Mouse (Mus musculus): Measurements from ENCODE around the gene Meis1. TPM values are rescaled to one million over a fixed set of nuclear protein-coding genes. Genes with fewer than 3 reads are reported as not detected.

Meis1 gene
- polyA plus RNA-seq, 1 experiment from 2014 or later = 34.6 TPM

DNA sequence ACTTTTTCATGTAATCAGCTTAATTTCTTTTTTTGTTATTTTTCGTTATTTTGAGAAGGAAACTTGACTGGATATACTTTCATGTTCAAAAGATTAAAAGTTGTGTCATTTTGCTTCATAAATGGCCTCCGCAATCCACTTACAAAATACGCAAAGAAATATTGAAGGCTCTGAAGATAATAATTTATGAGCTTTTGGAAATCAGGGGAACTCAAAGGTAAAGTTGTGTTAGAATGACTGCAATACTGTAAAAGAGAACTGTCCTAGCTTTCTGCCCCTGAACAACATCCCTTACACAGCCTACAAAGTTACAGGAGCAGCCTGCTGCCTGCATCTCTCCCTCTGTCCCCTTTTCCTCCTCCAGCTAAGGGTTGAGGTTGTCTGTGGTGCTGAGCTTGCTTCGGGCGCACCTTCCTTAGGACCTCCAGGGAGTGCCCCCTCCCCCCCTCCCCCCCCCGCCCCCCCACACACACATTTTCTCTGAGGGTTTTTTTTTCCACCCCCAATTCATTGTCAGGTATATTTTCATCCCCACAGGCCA is 149.3 kb downstream of the Meis1 start:
- no peak for ATAC-seq
- Histone ChIP-seq H3K36me3 (ENCODE audit: control insufficient read depth, insufficient read depth, low read length) (no peaks in the 10 kb centered on the region), H3K9me3 (replicated peaks; ENCODE audit: control insufficient read depth, low read length, poor library complexity, severe bottlenecking) (no peaks in the 10 kb centered on the region), H3K4me2 (ENCODE audit: low read length) (no peak overlapping the region), H3K27ac (ENCODE audit: low read length) (no peak overlapping the region), H3K9ac (ENCODE audit: low read depth, low read length) (no peak overlapping the region), H3K4me3 (ENCODE audit: low read depth, low read length) (no peak overlapping the region), H3K4me1 (ENCODE audit: control insufficient read depth, insufficient read depth, low read length) (peaks cover 9% of the 10 kb centered on the region), H3K27me3 (ENCODE audit: control insufficient read depth, insufficient read depth, low read depth, low read length) (no peaks in the 10 kb centered on the region; the same call in 1 of the 2 replicates)
- WGBS = 23% methylated on average over 6 of the region's 6 CpGs

DNA sequence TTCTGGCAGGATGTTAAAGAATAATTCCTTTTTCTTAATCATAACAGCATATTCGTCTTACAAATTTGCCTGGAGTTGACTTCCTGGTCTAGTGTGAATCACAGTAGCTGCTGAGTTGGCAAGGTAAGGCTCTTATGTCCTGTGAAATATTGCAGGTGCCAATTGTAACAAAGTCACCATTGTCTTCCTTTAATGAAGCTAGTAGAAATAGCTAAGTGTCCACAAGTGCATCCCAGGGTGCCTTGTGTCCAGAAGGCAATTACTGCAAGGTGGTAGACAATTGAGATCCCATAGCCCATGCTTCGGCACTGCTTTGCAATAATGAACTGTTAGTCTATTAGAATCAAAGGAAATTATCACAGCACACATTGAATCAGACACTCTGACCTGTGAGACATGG is 151.1 kb downstream of the Meis1 start:
- Histone ChIP-seq H3K9ac (ENCODE audit: low read depth, low read length) (no peak overlapping the region), H3K27ac (ENCODE audit: low read length) (no peak overlapping the region), H3K36me3 (ENCODE audit: control insufficient read depth, insufficient read depth, low read length) (no peaks in the 10 kb centered on the region), H3K4me1 (ENCODE audit: control insufficient read depth, insufficient read depth, low read length) (peaks cover 9% of the 10 kb centered on the region), H3K4me2 (ENCODE audit: low read length) (no peak overlapping the region), H3K4me3 (ENCODE audit: low read depth, low read length) (no peak overlapping the region), H3K27me3 (ENCODE audit: control insufficient read depth, insufficient read depth, low read depth, low read length) (no peaks in the 10 kb centered on the region; the same call in 1 of the 2 replicates), H3K9me3 (replicated peaks; ENCODE audit: control insufficient read depth, low read length, poor library complexity, severe bottlenecking) (no peaks in the 10 kb centered on the region)
- no peak for ATAC-seq
- WGBS = 68% methylated on average over 2 of the region's 2 CpGs

DNA sequence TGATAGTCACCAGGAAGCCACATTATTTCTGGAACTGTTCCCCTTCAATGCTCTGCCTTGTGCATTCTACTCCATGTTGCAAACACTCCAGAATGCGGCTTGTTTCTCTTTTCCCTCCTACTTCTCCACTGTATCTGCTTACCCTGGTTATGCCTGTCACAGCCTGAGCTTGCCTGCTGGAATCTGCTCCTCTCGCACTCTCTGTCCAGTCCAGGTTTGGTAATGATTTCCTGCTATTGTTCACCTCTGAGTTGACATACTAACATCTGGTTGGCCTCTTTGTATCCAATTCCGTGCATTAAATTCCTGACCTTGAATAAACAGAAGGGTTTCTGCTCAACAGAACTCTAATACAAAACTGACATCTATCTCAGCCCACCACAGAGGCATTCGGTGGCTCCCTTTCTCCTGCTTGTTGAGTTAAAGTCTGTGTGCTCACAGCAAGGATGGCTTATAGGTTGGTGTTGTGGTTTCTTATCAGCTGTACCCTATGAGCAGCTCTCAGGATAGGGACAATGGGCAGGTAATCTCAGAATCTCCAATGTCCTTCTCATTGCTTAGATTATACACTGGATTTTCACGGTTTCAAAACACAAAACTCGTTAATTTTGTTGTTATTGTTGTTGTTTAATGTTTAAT is 152.5 kb downstream of the Meis1 start:
- WGBS = 68% methylated on average over 6 of the region's 6 CpGs
- H3K9ac ChIP-seq (ENCODE audit: low read depth, low read length) = no peak overlapping the region
- ATAC-seq = no peak

DNA sequence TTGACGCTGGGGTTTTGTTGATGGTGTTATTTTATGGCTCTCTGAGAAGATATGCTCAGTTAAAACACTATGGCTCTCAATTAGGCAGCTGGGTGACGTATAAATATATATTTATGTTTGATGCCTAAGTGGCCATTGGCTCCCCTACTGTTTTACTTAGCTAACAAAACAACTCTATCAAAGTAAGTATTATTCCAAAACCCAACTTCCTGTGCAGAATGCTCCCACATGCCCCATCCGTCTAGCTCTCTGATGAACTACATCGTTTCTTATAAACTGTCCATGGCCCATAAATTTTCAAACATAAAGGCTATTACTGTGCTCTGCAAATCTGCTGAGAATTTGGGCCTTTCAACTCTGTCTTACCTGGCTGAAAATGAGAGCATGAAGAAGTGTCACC is 168.0 kb downstream of the Meis1 start:
- Histone ChIP-seq H3K27me3 (ENCODE audit: control insufficient read depth, insufficient read depth, low read depth, low read length) (no peaks in the 10 kb centered on the region), H3K4me2 (ENCODE audit: low read length) (no peak overlapping the region), H3K9ac (ENCODE audit: low read depth, low read length) (no peak overlapping the region), H3K4me1 (ENCODE audit: control insufficient read depth, insufficient read depth, low read length) (no peaks in the 10 kb centered on the region), H3K9me3 (replicated peaks; ENCODE audit: control insufficient read depth, low read length, poor library complexity, severe bottlenecking) (no peaks in the 10 kb centered on the region), H3K4me3 (ENCODE audit: low read depth, low read length) (no peak overlapping the region), H3K27ac (ENCODE audit: low read length) (no peak overlapping the region), H3K36me3 (ENCODE audit: control insufficient read depth, insufficient read depth, low read length) (no peaks in the 10 kb centered on the region)
- no peak for ATAC-seq
- WGBS = 92% methylated on average over 4 of the region's 4 CpGs

More for the DNA sequence above, 152.5 kb downstream of the Meis1 start:
- Histone ChIP-seq H3K36me3 (ENCODE audit: control insufficient read depth, insufficient read depth, low read length) (no peaks in the 10 kb centered on the region), H3K27me3 (ENCODE audit: control insufficient read depth, insufficient read depth, low read depth, low read length) (no peaks in the 10 kb centered on the region; the same call in 1 of the 2 replicates), H3K4me1 (ENCODE audit: control insufficient read depth, insufficient read depth, low read length) (peaks cover 4% of the 10 kb centered on the region), H3K9me3 (replicated peaks; ENCODE audit: control insufficient read depth, low read length, poor library complexity, severe bottlenecking) (no peaks in the 10 kb centered on the region), H3K4me2 (ENCODE audit: low read length) (no peak overlapping the region), H3K4me3 (ENCODE audit: low read depth, low read length) (no peak overlapping the region), H3K27ac (ENCODE audit: low read length) (no peak overlapping the region)

DNA sequence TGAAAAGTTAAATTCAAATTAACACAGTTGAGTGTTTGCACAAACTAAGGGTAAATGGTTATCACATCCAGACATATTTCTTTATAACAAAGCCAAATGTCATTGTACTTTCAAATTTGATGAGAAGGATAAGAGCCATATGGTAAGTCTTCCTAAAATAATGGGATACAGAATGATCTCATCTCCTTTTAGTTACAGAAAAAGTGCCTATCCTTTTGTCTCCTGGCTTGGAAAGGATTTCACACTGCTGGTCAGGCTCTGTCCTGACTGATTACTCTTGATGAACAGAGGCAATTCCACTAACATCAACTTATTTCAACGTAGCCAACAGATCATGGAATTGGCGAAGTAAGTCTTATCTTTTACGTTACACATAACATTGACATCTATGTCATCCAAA is 171.1 kb downstream of the Meis1 start:
- H3K9me3 ChIP-seq (replicated peaks; ENCODE audit: control insufficient read depth, low read length, poor library complexity, severe bottlenecking) = no peaks in the 10 kb centered on the region
- no peak for ATAC-seq
- 60% methylated on average over 3 of the region's 3 CpGs for WGBS
- no peaks in the 10 kb centered on the region for H3K4me1 ChIP-seq (ENCODE audit: control insufficient read depth, insufficient read depth, low read length)
- H3K4me3 ChIP-seq (ENCODE audit: low read depth, low read length) = no peak overlapping the region
- H3K27me3 ChIP-seq (ENCODE audit: control insufficient read depth, insufficient read depth, low read depth, low read length) = no peaks in the 10 kb centered on the region
- H3K36me3 ChIP-seq (ENCODE audit: control insufficient read depth, insufficient read depth, low read length) = no peaks in the 10 kb centered on the region
- no peak overlapping the region for H3K9ac ChIP-seq (ENCODE audit: low read depth, low read length)
- H3K27ac ChIP-seq (ENCODE audit: low read length) = no peak overlapping the region
- H3K4me2 ChIP-seq (ENCODE audit: low read length) = no peak overlapping the region

DNA sequence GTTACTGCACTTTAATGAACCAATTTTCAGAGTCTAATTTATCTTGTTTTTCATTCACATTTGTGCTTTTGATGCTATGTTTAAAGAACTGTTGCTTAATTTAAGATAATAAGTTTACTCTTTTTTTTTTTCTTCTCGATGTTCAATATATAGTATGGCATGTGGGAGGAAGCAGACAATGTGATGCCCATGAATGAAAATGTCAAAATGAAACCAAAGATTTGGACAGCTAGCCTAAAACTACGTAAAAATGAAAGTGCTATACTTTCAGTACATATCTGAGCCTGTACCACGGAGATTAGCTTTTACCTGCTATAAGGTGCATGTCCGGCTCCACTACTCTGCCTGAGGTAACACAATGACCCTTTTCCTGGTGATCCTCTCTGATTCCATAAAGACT is 172.3 kb downstream of the Meis1 start:
- 94% methylated on average over 4 of the region's 4 CpGs for WGBS
- H3K4me2 ChIP-seq (ENCODE audit: low read length) = no peak overlapping the region
- ATAC-seq = no peak
- H3K4me3 ChIP-seq (ENCODE audit: low read depth, low read length) = no peak overlapping the region
- no peak overlapping the region for H3K9ac ChIP-seq (ENCODE audit: low read depth, low read length)
- H3K4me1 ChIP-seq (ENCODE audit: control insufficient read depth, insufficient read depth, low read length) = no peaks in the 10 kb centered on the region
- no peaks in the 10 kb centered on the region for H3K36me3 ChIP-seq (ENCODE audit: control insufficient read depth, insufficient read depth, low read length)
- H3K27me3 ChIP-seq (ENCODE audit: control insufficient read depth, insufficient read depth, low read depth, low read length) = no peaks in the 10 kb centered on the region
- H3K9me3 ChIP-seq (replicated peaks; ENCODE audit: control insufficient read depth, low read length, poor library complexity, severe bottlenecking) = no peaks in the 10 kb centered on the region
- H3K27ac ChIP-seq (ENCODE audit: low read length) = no peak overlapping the region

DNA sequence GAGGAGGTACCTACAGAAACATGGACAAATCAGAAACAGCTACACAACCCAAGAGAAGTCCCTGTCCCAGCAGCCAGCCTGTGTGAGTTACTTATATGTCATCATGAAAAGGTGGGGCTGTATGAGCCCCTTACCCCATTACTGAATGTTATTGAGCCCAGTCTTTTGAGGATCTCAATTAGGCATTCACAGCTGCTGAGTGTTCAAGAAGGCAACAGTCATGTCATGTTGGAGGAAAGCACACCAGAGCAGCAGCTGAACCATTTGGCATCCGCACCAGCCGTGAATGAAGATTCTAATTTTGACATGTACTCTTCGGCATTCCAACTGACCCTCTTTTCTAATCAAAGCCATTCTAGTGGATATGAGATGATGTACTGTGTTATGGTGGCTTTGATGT is 172.9 kb downstream of the Meis1 start:
- Histone ChIP-seq H3K36me3 (ENCODE audit: control insufficient read depth, insufficient read depth, low read length) (no peaks in the 10 kb centered on the region), H3K4me1 (ENCODE audit: control insufficient read depth, insufficient read depth, low read length) (no peaks in the 10 kb centered on the region), H3K9me3 (replicated peaks; ENCODE audit: control insufficient read depth, low read length, poor library complexity, severe bottlenecking) (no peaks in the 10 kb centered on the region), H3K4me2 (ENCODE audit: low read length) (no peak overlapping the region), H3K27ac (ENCODE audit: low read length) (no peak overlapping the region), H3K4me3 (ENCODE audit: low read depth, low read length) (no peak overlapping the region), H3K27me3 (ENCODE audit: control insufficient read depth, insufficient read depth, low read depth, low read length) (no peaks in the 10 kb centered on the region), H3K9ac (ENCODE audit: low read depth, low read length) (no peak overlapping the region)
- WGBS = 88% methylated on average over 3 of the region's 3 CpGs
- no peak for ATAC-seq

DNA sequence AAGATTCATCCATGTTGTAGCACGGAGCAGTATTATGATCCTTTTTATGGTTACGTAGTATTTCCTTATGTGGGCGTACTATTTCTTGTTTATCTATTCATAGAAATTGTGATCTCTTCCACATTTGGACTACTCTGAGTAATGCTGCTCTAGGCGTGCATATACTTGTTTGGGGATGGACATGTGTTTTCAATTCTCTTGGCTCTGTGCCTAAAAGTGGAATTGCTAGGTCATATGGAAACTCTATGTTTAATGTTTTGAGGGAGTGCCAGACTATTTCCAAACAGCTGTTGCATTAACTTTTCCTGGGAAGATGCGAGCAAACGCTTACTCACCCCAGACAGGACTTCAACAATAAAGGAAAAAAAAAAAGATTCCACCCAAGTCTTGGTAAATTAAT is 173.3 kb downstream of the Meis1 start:
- no peaks in the 10 kb centered on the region for H3K36me3 ChIP-seq (ENCODE audit: control insufficient read depth, insufficient read depth, low read length)
- no peak for ATAC-seq

DNA sequence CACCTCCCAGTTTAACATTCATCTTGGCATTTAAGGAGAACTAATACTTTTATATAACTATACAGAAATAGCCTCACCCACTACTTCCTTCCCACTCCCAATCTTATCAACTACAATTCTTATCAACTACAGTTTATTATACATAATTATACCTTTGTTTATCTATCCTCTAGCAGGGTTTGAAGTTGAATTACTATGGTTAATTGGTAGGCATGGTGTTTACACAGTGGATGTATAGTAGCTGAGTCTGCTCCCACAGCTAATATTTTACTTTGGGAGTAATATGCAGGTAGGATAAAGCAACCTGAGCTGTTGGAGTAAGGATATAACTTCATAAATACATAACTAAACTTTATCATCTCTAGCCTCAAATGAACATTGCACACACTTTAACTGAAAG is 188.7 kb downstream of the Meis1 start:
- Histone ChIP-seq H3K27me3 (ENCODE audit: control insufficient read depth, insufficient read depth, low read depth, low read length) (no peaks in the 10 kb centered on the region), H3K4me3 (ENCODE audit: low read depth, low read length) (no peak overlapping the region), H3K36me3 (ENCODE audit: control insufficient read depth, insufficient read depth, low read length) (no peaks in the 10 kb centered on the region), H3K4me2 (ENCODE audit: low read length) (no peak overlapping the region), H3K9me3 (replicated peaks; ENCODE audit: control insufficient read depth, low read length, poor library complexity, severe bottlenecking) (no peaks in the 10 kb centered on the region), H3K27ac (ENCODE audit: low read length) (no peak overlapping the region), H3K9ac (ENCODE audit: low read depth, low read length) (no peak overlapping the region), H3K4me1 (ENCODE audit: control insufficient read depth, insufficient read depth, low read length) (no peaks in the 10 kb centered on the region)
- no peak for ATAC-seq

More for the DNA sequence above, 173.3 kb downstream of the Meis1 start:
- Histone ChIP-seq H3K4me1 (ENCODE audit: control insufficient read depth, insufficient read depth, low read length) (no peaks in the 10 kb centered on the region), H3K4me3 (ENCODE audit: low read depth, low read length) (no peak overlapping the region), H3K9ac (ENCODE audit: low read depth, low read length) (no peak overlapping the region), H3K9me3 (replicated peaks; ENCODE audit: control insufficient read depth, low read length, poor library complexity, severe bottlenecking) (no peaks in the 10 kb centered on the region), H3K4me2 (ENCODE audit: low read length) (no peak overlapping the region), H3K27ac (ENCODE audit: low read length) (no peak overlapping the region), H3K27me3 (ENCODE audit: control insufficient read depth, insufficient read depth, low read depth, low read length) (no peaks in the 10 kb centered on the region)
- WGBS = 92% methylated on average over 6 of the region's 6 CpGs
